Mouse (Mus musculus) kidney, postnatal 4 days (tissue): ENCODE measurements at regions not wholly inside any gene's neighbourhood (a gene's known extent, or its start where the extent isn't known, plus 50 kb on each side); places are given as distances from the start of the nearest gene placed in this dataset.
A peak's percentile ranks its signal among the peaks of the same experiment; 100 is the strongest.

Experiments used
- DNase-seq, 2 experiments: peaks; one replicate each; pipeline ENCODE4 v3.0.0; 2021; ENCODE audit warnings: mixed read lengths in 2 of 2

- DNase-seq = no peak
Measured at GRCm38 (mm10) chr6:140938025-140938424, 208.9 kb downstream of the Gm11077 start.

- no peak for DNase-seq
Measured at GRCm38 (mm10) chr6:140946720-140947119, 217.6 kb downstream of the Gm11077 start.

- no peak for DNase-seq
Measured at GRCm38 (mm10) chr6:140950483-140950882, 221.4 kb downstream of the Gm11077 start.

GRCm38 (mm10) chr6:140953256-140953655, 224.2 kb downstream of the Gm11077 start:
- no peak for DNase-seq

- DNase-seq = no peak
Measured at GRCm38 (mm10) chr6:140953721-140954120, 224.6 kb downstream of the Gm11077 start.

DNA sequence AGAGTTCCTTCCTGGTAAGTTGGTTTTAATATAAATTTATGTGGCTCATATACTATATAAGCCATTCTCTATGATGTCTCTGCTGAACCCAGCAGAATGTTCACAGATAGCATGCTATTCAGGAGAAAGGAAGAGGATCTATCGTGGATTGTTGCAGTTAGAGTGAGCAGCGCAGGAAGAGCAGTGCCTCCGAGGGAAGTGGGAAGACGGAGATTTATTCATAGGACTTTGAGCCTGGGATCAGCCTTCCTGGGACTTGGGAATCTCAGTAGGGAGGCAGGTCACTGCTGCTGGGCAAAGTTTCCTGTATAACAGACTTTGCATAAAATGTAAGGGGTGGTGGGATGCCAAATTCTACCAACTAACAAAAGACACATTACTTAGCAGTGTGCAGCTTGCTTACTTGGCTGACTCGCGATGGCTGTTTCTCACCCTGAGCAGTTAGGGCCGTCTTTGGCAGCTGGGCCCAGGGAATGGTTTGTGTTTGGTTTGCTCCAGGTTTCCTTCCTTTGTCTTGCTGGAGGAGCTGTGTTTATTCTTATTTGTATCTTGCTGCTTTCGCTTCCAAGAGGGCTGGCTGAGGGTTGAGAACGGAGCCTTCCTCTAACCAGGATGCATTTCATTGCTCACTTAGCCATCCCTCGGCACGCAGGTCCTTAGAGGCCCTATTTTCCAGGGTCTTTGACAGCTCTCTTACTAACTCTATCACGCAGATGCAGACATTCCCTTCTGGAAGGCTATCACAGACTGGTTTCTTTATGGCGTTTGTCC, 226.9 kb downstream of the Gm11077 start:
- DNase-seq = peak; percentile 14 to 31

DNA sequence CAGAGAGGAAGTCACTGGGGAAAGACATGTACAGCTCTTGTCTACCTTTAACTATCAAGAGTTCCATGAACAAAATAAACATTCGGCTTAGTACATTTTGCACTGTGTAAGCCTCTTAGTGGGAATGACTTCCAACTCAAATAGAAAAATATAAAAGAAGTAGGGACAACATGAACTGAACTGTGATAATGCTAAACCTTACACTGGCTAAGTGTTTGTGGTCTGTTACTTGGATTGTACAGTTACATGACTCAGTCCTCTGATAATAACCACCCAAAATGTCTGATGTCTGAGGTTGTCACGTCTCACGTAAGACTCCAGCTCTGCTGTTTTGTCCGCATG, 227.4 kb downstream of the Gm11077 start:
- DNase-seq = no peak

- DNase-seq = peak; percentile 57 to 59
Measured at GRCm38 (mm10) chr6:140961987-140962386, 232.9 kb downstream of the Gm11077 start.

- no peak for DNase-seq
Measured at GRCm38 (mm10) chr6:140962563-140962962, 233.5 kb downstream of the Gm11077 start.

DNA sequence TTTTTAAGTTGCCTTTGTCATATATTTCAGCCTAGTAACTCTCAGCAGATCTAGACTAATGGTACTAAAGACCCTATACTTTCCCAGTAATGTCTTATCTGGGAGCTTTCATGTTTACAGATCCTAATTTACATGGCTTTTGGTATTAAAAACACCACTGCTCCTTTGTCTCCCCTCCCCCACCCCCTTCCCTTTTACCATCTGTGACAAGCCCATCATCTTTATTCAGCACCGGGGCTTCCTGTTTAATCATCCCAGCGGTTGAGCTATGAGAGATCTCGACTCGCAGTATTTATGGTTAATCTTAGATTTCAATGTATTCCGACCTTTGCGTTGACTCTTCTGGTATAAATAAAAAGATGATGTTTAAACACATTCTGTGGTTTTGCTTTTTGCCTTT, 244.6 kb downstream of the Gm11077 start:
- DNase-seq = no peak

- DNase-seq = no peak
Measured at GRCm38 (mm10) chr6:140976989-140977388, 247.9 kb downstream of the Gm11077 start.

DNA sequence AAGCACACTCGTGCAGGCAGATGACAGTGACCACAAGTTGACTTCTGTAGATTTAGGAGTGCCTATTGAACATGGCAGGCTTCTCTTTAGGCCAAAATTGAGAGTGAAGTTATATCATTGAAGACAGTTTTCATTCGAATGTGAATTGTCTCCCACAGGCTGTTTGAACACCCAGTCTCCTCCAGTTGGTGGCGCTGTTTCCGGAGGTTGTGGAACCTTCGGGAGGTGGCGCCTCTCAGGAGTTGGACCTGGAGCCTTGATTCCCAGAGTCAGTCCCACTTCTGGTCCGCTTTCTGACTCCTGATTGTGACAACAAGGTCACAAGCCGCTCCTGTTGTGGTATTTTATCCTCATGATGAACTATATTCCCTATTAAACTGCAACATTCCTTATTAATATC, 254.5 kb downstream of the Gm11077 start:
- DNase-seq = no peak

GRCm38 (mm10) chr6:140984249-140984648, 255.2 kb downstream of the Gm11077 start:
- DNase-seq = no peak

DNA sequence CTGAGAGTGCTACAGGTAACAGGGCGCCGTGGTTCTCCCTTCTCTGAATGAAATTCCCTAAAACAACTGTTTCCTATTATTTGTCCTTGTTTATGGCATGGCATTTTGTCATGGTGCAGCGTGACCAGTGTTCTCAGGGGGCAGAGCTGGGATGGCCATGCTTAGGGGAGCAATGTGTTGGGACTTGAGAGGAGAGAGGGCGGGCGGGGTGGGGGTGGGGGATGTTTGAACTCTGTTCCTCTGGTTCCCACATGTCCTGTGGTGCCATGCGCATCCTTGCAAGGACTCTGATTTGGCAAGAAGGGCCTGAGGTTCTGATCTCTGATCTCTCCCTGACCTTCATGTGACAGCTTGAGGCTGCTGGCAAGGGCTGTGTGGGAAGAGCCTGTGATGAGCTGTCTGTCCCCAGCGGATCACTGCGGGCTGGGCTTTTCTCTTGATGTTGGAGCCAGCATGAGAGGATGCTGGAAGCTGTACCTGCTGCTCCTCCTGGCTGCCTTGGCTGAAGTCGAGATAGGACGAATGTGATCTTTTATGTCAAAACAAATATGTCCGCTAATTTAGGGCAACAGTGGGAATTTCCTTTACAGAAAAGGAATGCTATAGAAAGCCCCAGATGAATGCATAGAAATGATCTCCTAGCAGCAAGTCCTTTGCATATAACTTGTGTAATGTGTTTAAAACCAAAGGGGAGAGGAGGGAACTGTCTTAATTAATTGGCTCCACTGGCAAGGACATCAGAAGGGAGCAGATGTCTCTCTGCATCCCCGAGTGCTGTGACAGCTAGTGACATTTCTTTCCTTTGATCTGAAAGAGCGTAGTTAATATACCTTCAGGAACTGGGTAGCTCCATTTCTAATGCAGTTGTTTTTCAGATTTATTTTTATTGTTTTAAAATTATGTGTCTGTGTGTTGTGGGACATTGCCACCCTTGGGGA, 255.2 kb upstream of the Pde3a start:
- peak in 1 of 2 experiments; percentile 12 for DNase-seq

DNA sequence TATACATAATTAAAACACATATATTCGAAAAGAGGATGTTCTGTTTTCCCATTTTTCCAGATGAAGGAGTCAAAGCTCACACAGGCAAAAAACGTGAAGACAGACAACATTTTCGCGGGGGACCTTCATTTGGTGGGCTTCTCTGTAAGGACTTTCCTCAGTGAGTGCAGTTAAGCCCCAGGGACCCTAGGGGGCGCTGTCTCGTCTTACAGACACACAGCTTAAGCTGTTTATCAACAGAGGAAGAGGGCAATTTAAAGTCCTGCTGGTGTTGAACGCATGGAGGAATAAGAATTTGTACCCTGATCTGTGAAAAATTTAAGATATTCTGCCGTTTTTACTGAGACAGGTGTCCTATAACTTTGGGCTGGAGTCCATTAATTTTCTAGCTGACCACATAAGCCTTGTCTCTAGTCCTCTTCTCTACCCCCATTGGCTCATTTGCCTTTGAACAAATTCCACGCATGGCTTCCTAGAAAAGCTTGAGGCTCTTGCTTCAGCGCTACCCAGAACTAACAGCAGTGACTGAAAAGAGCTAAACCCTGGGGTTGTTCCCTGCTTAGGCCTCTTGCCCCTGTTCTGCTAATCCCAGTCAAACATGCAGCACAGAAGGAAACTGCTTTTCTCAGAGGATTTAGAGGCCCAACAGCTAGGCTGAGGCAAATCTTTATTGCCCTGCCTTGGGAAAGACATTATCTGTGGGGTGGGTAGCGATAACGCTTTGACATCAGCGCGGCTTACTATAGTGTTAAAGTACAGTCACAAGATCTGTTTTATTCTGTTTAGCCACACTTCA, 253.5 kb upstream of the Pde3a start:
- DNase-seq = peak; percentile 57 to 63

DNA sequence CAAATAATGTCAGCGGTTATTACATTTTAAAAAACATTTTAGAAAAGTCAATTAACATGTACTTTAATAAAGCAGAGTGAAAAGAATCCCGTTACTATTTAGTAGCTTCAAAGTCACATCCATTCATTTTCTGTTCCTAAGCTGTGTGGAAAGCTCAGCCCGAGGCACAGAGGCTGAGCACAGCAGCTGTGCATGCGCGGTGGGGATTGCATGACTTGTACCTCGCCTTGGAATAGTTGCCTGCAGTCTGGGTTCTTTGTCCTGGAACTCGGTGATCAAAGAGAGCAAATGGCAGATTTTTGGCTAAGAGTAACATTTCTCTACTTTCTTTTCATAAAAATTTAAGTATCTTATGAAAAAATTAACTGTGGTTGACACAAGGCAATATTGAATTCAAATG, 251.0 kb upstream of the Pde3a start:
- no peak for DNase-seq

GRCm38 (mm10) chr6:141000552-141000951, 248.5 kb upstream of the Pde3a start:
- DNase-seq = no peak

- no peak for DNase-seq
Measured at GRCm38 (mm10) chr6:141001306-141001705, 247.8 kb upstream of the Pde3a start.

- no peak for DNase-seq
Measured at GRCm38 (mm10) chr6:141015055-141015681, 233.9 kb upstream of the Pde3a start.

DNA sequence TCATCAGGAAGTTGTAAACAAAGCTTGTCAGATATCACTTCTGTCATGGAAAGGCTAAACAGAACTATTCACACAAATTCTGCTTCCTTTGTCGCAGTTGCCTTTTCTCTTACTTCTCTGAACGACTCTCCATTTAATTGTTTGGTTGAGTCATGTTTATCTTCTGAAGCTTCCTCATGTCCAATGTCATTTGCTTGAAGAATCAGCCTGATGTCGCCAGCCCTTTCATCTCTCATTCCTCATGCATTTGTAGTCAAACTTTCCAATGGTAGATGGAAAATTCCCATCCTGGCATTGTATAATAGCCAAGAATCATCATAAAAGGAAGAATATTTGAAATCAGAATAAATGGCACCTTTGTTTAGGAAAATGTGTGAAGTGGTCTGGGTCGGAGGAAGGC, 225.6 kb upstream of the Pde3a start:
- no peak for DNase-seq

DNA sequence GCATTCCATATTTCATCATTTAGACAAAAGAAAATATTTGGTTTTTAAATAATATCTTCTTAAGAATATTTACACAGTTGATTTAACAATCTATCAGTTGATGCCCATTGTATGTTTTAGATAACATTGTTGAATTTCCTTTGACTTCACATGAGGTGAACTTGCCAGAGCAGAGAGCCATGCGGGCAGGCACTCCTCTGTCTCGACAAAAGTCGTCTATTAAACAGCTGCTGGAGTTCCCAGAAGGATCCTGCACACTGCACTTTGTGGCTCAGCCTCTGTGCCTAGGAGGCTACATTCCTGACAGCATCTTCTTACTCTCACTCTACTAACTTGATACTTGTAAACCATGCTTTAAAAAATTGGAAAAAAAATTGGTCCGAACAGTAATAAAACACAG, 221.7 kb upstream of the Pde3a start:
- no peak for DNase-seq

DNA sequence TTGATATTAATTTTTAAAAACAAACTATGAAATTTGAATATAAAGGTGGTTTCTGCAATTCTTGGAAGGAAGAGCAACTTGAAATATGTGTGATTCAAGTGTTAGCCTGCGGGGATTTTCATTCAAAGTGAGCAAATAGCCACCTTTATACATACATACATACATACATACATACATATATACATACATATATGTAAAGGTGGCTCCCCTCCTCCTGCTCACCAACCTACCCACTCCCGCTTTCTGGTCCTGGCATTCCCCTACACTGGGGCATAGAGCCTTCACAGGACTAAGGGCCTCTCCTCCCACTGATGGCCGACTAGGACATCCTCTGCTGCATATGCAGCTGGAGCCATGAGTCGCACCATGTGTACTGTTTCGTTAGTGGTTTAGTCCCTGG, 221.3 kb upstream of the Pde3a start:
- no peak for DNase-seq

- peak; percentile 60 to 67 for DNase-seq
Measured at GRCm38 (mm10) chr6:141034824-141035223, 214.2 kb upstream of the Pde3a start.
